Mouse (Mus musculus) midbrain, embryonic 14.5 days (tissue): ENCODE data around the gene Rho. TPM values are rescaled to one million over a fixed set of nuclear protein-coding genes. Genes with fewer than 3 reads are reported as not detected.

Source experiments
- ATAC-seq: fragments of 200-750 bp; cut with Nextera tagmentation; 2 replicates; pipeline ENCODE4 v1.8.0; 2017; ENCODE audit warnings: moderate number of reproducible peaks, moderate library complexity; ENCODE audit not compliant: low FRiP score, low TSS enrichment
- DNase-seq: peaks from one replicate; pipeline ENCODE4 v3.0.0-alpha.2; 2015
- H3K27ac ChIP-seq: fragments of 300-500 bp; sonication (generic); replicated peaks from 2 replicates; pipeline ENCODE4 v1.5.1; 2014; ENCODE audit warnings: mild to moderate bottlenecking, low read depth, low read length, moderate library complexity
- H3K27me3 ChIP-seq: fragments of 300-500 bp; sonication (generic); 2 replicates; pipeline ENCODE4 v1.6.1; 2014; ENCODE audit warnings: low read length, control low read depth, mixed read lengths; ENCODE audit not compliant: control insufficient read depth, insufficient read depth
- H3K36me3 ChIP-seq: fragments of 300-500 bp; sonication (generic); 2 replicates; pipeline ENCODE4 v1.6.1; 2014; ENCODE audit warnings: low read length, control low read depth; ENCODE audit not compliant: control insufficient read depth, insufficient read depth
- H3K4me1 ChIP-seq: fragments of 300-500 bp; sonication (generic); 2 replicates; pipeline ENCODE4 v1.6.1; 2014; ENCODE audit warnings: mild to moderate bottlenecking, antibody characterized with exemption, low read length, control low read depth; ENCODE audit not compliant: control insufficient read depth, insufficient read depth
- H3K4me2 ChIP-seq: fragments of 300-500 bp; sonication (generic); 2 replicates; pipeline ENCODE4 v1.6.1; 2014; ENCODE audit warnings: mild to moderate bottlenecking, low read length, moderate library complexity
- H3K4me3 ChIP-seq: fragments of 300-500 bp; sonication (generic); replicated peaks from 2 replicates; pipeline ENCODE4 v1.5.1; 2014; ENCODE audit warnings: low read depth, low read length
- H3K9ac ChIP-seq: fragments of 300-500 bp; sonication (generic); replicated peaks from 2 replicates; pipeline ENCODE4 v1.6.1; 2014; ENCODE audit warnings: mild to moderate bottlenecking, low read length, moderate library complexity
- H3K9me3 ChIP-seq: fragments of 300-500 bp; sonication (generic); 2 replicates; pipeline ENCODE4 v1.6.1; 2016; ENCODE audit warnings: low read length, control low read depth, mixed read lengths; ENCODE audit not compliant: control insufficient read depth
- WGBS: fragments of 180-500 bp; shearing (Covaris S2); extraction: QIAGEN DNeasy Blood & Tissue Kit; methylation state at CpG from one replicate; pipeline ENCODE4 v1.1.7; 2014; 5-methylcytosine and 5-hydroxymethylcytosine counted together
- polyA plus RNA-seq: library from polyadenylated mRNA; unstranded; fragments of >200 nt; fragmentation: Nextera tagmentation; extraction: Ambion mirVana; gene quantifications from 2 replicates; pipeline ENCODE4 v1.2.1, GENCODE M21; 2014

Rho gene
- polyA plus RNA-seq, 1 experiment from 2014 or later: 0.07 TPM

DNA sequence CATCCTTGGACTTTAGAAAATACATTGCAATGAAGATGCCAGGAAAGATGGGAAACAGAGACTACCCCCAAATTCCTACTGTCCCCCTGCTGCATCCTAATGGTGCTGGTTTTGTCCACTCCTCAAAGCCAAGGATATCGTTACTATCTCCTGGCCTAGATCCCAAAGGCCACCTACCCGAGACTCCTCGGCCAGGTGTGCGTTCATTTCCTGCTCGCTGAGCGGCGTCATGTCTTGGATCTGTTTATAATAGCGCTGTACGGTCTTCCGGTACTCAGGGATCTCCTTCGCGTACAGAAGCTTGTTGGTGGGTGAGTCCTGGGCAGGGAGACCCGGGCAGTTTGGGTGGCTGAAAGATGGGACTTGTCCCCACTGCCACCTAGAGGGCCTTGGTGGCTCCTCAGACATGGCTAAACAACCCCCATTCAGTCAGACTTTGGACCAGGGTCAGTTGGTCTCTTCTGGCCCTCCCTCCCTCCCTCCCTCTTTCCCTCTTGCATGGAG lies 24.9 kb downstream of the Rho start:
- 90% methylated on average over 13 of the region's 13 CpGs for WGBS
- H3K27ac ChIP-seq: no peak overlapping the region
- no peak overlapping the region for H3K4me2 ChIP-seq
- H3K4me1 ChIP-seq: 0 out of 2 replicates have a peak, but pooled peaks cover 7% of the 10 kb centered on the region
- no peaks in the 10 kb centered on the region for H3K27me3 ChIP-seq
- DNase-seq (no peak), ATAC-seq (no peak)
- H3K36me3 ChIP-seq: no peaks in the 10 kb centered on the region
- H3K4me3 ChIP-seq: no peak overlapping the region
- no peak overlapping the region for H3K9ac ChIP-seq
- no peaks in the 10 kb centered on the region for H3K9me3 ChIP-seq

DNA sequence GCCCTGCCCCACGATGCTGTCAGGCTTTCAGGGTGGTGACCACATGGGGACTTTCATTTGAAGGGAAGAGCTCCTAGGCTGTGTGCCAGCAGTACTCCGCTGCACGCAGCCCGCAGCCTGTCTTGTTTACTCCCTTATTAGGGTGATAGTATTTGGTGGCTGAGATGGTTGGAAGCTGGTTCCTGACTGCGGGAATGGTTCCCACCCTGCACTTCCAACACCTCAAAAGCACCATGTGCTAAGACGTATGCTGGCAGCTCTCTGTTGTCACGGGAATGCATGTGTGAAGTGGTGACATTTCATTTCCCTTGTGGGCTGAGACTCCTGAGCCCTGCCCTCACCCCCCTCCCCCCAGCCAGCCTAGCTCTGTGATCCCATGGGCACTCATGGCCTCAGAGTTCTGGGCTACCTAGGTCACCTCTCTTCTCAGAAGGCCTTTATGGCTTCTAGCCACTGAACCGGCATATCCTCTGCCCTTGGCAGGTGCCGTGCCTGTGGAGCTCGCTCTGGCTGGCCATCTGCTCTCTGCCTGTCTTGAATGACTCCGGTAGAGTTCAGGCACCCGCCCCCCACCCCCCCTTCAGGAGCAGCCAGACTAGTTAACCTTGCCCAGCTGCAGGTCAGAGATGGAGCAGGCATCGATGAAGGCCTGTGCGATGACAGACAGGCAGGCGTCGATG lies 25.5 kb downstream of the Rho start:
- H3K27me3 ChIP-seq: no peaks in the 10 kb centered on the region
- no peak overlapping the region for H3K9ac ChIP-seq
- WGBS: 44% methylated on average over 16 of the region's 16 CpGs
- ATAC-seq: 0 out of 2 replicates have a peak, but pooled peaks have one; percentile 22
- no peak overlapping the region for H3K27ac ChIP-seq
- H3K9me3 ChIP-seq: no peaks in the 10 kb centered on the region
- H3K4me2 ChIP-seq: no peak overlapping the region
- no peaks in the 10 kb centered on the region for H3K36me3 ChIP-seq
- no peak overlapping the region for H3K4me3 ChIP-seq
- peak; percentile 39 for DNase-seq
- H3K4me1 ChIP-seq: 0 out of 2 replicates have a peak, but pooled peaks cover 7% of the 10 kb centered on the region

DNA sequence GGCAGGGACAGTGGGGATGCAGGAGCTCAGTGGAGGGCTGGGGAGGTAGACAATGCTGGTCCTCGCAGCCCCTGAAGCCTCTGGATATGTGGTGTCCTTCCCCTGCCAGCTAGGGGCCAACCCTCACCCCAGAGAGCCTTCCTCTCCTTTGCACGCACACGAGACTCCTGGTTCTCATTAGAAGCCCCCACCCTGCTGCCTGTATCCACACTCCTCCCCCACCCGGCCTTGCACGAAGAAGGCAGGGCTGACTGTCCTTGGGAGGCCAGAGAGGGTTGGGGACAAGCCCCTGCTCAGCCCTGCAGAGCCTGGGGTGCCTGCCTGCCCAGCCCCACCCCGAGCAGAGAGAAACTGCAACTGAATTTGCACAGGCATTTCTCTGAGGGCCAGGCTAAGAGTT lies 26.1 kb downstream of the Rho start:
- Histone ChIP-seq H3K4me2 (no peak overlapping the region), H3K27me3 (no peaks in the 10 kb centered on the region), H3K4me1 (0 out of 2 replicates have a peak, but pooled peaks cover 7% of the 10 kb centered on the region), H3K36me3 (no peaks in the 10 kb centered on the region), H3K9me3 (no peaks in the 10 kb centered on the region), H3K9ac (no peak overlapping the region), H3K4me3 (no peak overlapping the region), H3K27ac (no peak overlapping the region)
- DNase-seq (no peak), ATAC-seq (no peak)
- 49% methylated on average over 6 of the region's 6 CpGs for WGBS

- WGBS: 92% methylated on average over 9 of the region's 9 CpGs
- no peaks in the 10 kb centered on the region for H3K36me3 ChIP-seq
Observed at GRCm38 (mm10) chr6:115958445-115958844, 26.9 kb downstream of the Rho start.

GRCm38 (mm10) chr6:115959151-115959691 lies 27.7 kb downstream of the Rho start:
- Histone ChIP-seq H3K4me2 (no peak overlapping the region), H3K9ac (no peak overlapping the region), H3K36me3 (no peaks in the 10 kb centered on the region), H3K27ac (no peak overlapping the region), H3K4me3 (no peak overlapping the region), H3K9me3 (no peaks in the 10 kb centered on the region), H3K27me3 (no peaks in the 10 kb centered on the region), H3K4me1 (0 out of 2 replicates have a peak, but pooled peaks cover 7% of the 10 kb centered on the region)
- DNase-seq (no peak), ATAC-seq (no peak)
- 82% methylated on average over 7 of the region's 7 CpGs for WGBS

More at GRCm38 (mm10) chr6:115958445-115958844, 26.9 kb downstream of the Rho start:
- 0 out of 2 replicates have a peak, but pooled peaks cover 7% of the 10 kb centered on the region for H3K4me1 ChIP-seq
- no peaks in the 10 kb centered on the region for H3K9me3 ChIP-seq
- H3K9ac ChIP-seq: no peak overlapping the region
- ATAC-seq (no peak), DNase-seq (no peak)
- no peak overlapping the region for H3K4me2 ChIP-seq
- H3K4me3 ChIP-seq: no peak overlapping the region
- H3K27ac ChIP-seq: no peak overlapping the region
- no peaks in the 10 kb centered on the region for H3K27me3 ChIP-seq

DNA sequence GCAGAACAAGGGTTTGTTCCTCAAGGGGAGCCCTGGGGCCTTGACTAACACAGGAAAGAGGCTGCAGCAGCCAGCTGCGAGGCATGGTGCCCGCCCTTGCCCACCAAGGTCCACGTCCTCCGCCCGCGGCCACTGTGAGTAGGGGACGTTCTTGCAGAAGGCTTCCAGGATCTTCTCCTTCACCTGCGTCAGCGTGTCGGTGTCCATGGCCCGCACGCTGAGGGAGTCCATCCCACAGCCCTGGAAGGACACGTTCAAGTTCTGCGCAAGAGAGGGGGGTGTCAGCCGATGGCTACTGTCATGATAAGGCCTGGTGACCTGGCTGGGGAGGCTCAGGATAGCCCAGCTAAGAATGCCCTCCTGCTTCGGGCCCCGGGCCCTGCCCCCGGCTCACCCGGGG lies 28.8 kb downstream of the Rho start:
- H3K9ac ChIP-seq: no peak overlapping the region
- no peak overlapping the region for H3K27ac ChIP-seq
- ATAC-seq: no peak
- no peak overlapping the region for H3K4me3 ChIP-seq
- no peaks in the 10 kb centered on the region for H3K36me3 ChIP-seq
- DNase-seq: no peak
- 92% methylated on average over 19 of the region's 19 CpGs for WGBS
- H3K9me3 ChIP-seq: no peaks in the 10 kb centered on the region
- no peaks in the 10 kb centered on the region for H3K27me3 ChIP-seq
- 0 out of 2 replicates have a peak, but pooled peaks cover 7% of the 10 kb centered on the region for H3K4me1 ChIP-seq
- no peak overlapping the region for H3K4me2 ChIP-seq

GRCm38 (mm10) chr6:115961743-115962142 lies 30.2 kb downstream of the Rho start:
- 79% methylated on average over 3 of the region's 3 CpGs for WGBS
- Histone ChIP-seq H3K36me3 (no peaks in the 10 kb centered on the region), H3K9ac (no peak overlapping the region), H3K27me3 (no peaks in the 10 kb centered on the region), H3K9me3 (no peaks in the 10 kb centered on the region), H3K27ac (no peak overlapping the region), H3K4me2 (no peak overlapping the region), H3K4me1 (0 out of 2 replicates have a peak, but pooled peaks cover 7% of the 10 kb centered on the region), H3K4me3 (no peak overlapping the region)
- ATAC-seq: no peak
- no peak for DNase-seq

GRCm38 (mm10) chr6:115962439-115963085 lies 31.0 kb downstream of the Rho start:
- Histone ChIP-seq H3K4me1 (no peaks in the 10 kb centered on the region), H3K9ac (no peak overlapping the region), H3K4me3 (no peak overlapping the region), H3K27me3 (no peaks in the 10 kb centered on the region), H3K27ac (no peak overlapping the region), H3K4me2 (no peak overlapping the region), H3K9me3 (no peaks in the 10 kb centered on the region), H3K36me3 (no peaks in the 10 kb centered on the region)
- DNase-seq (no peak), ATAC-seq (no peak)
- 31% methylated on average over 23 of the region's 23 CpGs for WGBS
